Mouse (Mus musculus) monocyte, adult 2 months (primary cell): ENCODE results near the gene Pth2.
A peak's percentile ranks its signal among the peaks of the same experiment; 100 is the strongest.
"Not testable (repeated sequence)": the region's sequence is repeated elsewhere in the genome, so short reads cannot be mapped to it uniquely, and the experiment has no call there.

ENCODE experiments used
- DNase-seq, 2 experiments: peaks; one replicate each; pipeline ENCODE4 v3.0.0; 2022; ENCODE audit warnings: low spot score in 2 of 2, low read depth in 1 of 2

Pth2 gene

GRCm38 (mm10) chr7:45153052-45153451, 27.7 kb upstream of the Pth2 start:
- DNase-seq: not testable (repeated sequence)

- no peak for DNase-seq
Observed at GRCm38 (mm10) chr7:45153586-45153985, 27.2 kb upstream of the Pth2 start.

- DNase-seq: peak; percentile 94 to 97
Observed at GRCm38 (mm10) chr7:45154096-45154992, 26.5 kb upstream of the Pth2 start, which contains the start of the genes Pih1d1 and Aldh16a1. Pih1d1 (plus strand) TSS chr7:45154303. Aldh16a1 (minus strand) TSS chr7:45154584.

- DNase-seq: peak; percentile 27 to 49
Observed at GRCm38 (mm10) chr7:45154993-45155514, 25.7 kb upstream of the Pth2 start.

GRCm38 (mm10) chr7:45155590-45155989, 25.2 kb upstream of the Pth2 start:
- no peak for DNase-seq

GRCm38 (mm10) chr7:45156206-45156605, 24.6 kb upstream of the Pth2 start:
- no peak for DNase-seq

GRCm38 (mm10) chr7:45157459-45157858, 23.3 kb upstream of the Pth2 start:
- DNase-seq: no peak

- DNase-seq: no peak
Observed at GRCm38 (mm10) chr7:45158991-45159390, 21.8 kb upstream of the Pth2 start.

- DNase-seq: no peak
Observed at GRCm38 (mm10) chr7:45160316-45160800, 20.4 kb upstream of the Pth2 start.

GRCm38 (mm10) chr7:45160866-45161265, 19.9 kb upstream of the Pth2 start:
- DNase-seq: no peak

GRCm38 (mm10) chr7:45161612-45162473, 19.0 kb upstream of the Pth2 start:
- peak in 1 of 2 experiments; percentile 73 for DNase-seq

GRCm38 (mm10) chr7:45162551-45162950, 18.2 kb upstream of the Pth2 start:
- DNase-seq: no peak

- no peak for DNase-seq
Observed at GRCm38 (mm10) chr7:45162996-45163615, 17.7 kb upstream of the Pth2 start.

GRCm38 (mm10) chr7:45163735-45164490, 16.9 kb upstream of the Pth2 start, which contains the start of gene Slc17a7:
Slc17a7 (plus strand) TSS chr7:45163949.
- DNase-seq: no peak

- DNase-seq: no peak
Observed at GRCm38 (mm10) chr7:45164833-45165232, 16.0 kb upstream of the Pth2 start.

GRCm38 (mm10) chr7:45165701-45166100, 15.1 kb upstream of the Pth2 start:
- DNase-seq: no peak

GRCm38 (mm10) chr7:45166950-45167401, 13.8 kb upstream of the Pth2 start:
- DNase-seq: no peak

GRCm38 (mm10) chr7:45167761-45168445, 12.9 kb upstream of the Pth2 start:
- no peak for DNase-seq

- no peak for DNase-seq
Observed at GRCm38 (mm10) chr7:45168656-45169055, 12.1 kb upstream of the Pth2 start.
